16 mouse cellular contexts compared by ENCODE assay signal in genomic region chr5:73274941-73275340, GRCm38 (mm10).
"Had no signal": no experiment of that assay in that cellular context is flagged by ENCODE, and none has a peak within 500 bp of the region (broad histone marks: within the 10 kb centered on the region; RNA-seq: fewer than 3 reads in every experiment).

No protein-coding gene starts in this region.

- H3K9ac ChIP-seq: neural tube, embryonic 13.5 days; neural tube, embryonic 15.5 days; stomach, embryonic 15.5 days had no signal

- H3K4me1 ChIP-seq: stomach, embryonic 15.5 days had no signal

- DNase-seq: retina, postnatal 1 day; right cerebral cortex, adult 18-20 months; right cerebral cortex, postnatal 14 days; right cerebral cortex, postnatal 25 days; right cerebral cortex, postnatal 4 days; spleen, adult 18-20 months; thymus, adult 18-20 months; thymus, adult 2 months; thymus, postnatal 14 days; thymus, postnatal 25 days; thymus, postnatal 36 days; thymus, postnatal 4 days had no signal

- H3K4me2 ChIP-seq: neural tube, embryonic 13.5 days; neural tube, embryonic 15.5 days; stomach, embryonic 15.5 days had no signal

- H3K27ac ChIP-seq: neural tube, embryonic 13.5 days; neural tube, embryonic 15.5 days; stomach, embryonic 15.5 days; stomach, postnatal 0 days had no signal

- H3K36me3 ChIP-seq: neural tube, embryonic 13.5 days; neural tube, embryonic 15.5 days; stomach, embryonic 15.5 days had no signal

- H3K9me3 ChIP-seq: neural tube, embryonic 13.5 days; neural tube, embryonic 15.5 days; stomach, embryonic 15.5 days had no signal

- H3K27me3 ChIP-seq: neural tube, embryonic 13.5 days; neural tube, embryonic 15.5 days; stomach, embryonic 15.5 days had no signal

- H3K4me3 ChIP-seq: neural tube, embryonic 13.5 days; neural tube, embryonic 15.5 days; stomach, embryonic 15.5 days had no signal
